Mouse (Mus musculus): ENCODE data around the gene Inppl1. TPM values are rescaled to one million over a fixed set of nuclear protein-coding genes. Genes with fewer than 3 reads are reported as not detected.

Gene Inppl1
- polyA plus RNA-seq, 1 experiment: 108 TPM

GRCm38 (mm10) chr7:101860978-101861377 lies 22.9 kb upstream of the Inppl1 start:
- Histone ChIP-seq H3K27ac (ENCODE audit: insufficient read depth, low read depth, low read length) (no peak overlapping the region), H3K4me1 (ENCODE audit: control insufficient read depth, insufficient read depth, insufficient read length, low read length) (no peaks in the 10 kb centered on the region; the same call in 1 of the 2 replicates), H3K4me3 (ENCODE audit: low read depth, low read length) (no peak overlapping the region), H3K27me3 (ENCODE audit: control insufficient read depth, insufficient read depth, low read length) (no peaks in the 10 kb centered on the region), H3K36me3 (ENCODE audit: control insufficient read depth, insufficient read depth, low read length) (no peaks in the 10 kb centered on the region)
- TF ChIP-seq CTCF (IDR thresholded peaks at IDR 0.05; ENCODE audit: extremely low read depth, insufficient read length, insufficient replicate concordance, low read depth, low read length): no peak
- TF ChIP-seq POLR2A (IDR thresholded peaks at IDR 0.05; ENCODE audit: low read depth, low read length): no peak

GRCm38 (mm10) chr7:101858362-101858761 lies 20.3 kb upstream of the Inppl1 start:
- H3K36me3 ChIP-seq (ENCODE audit: control insufficient read depth, insufficient read depth, low read length): no peaks in the 10 kb centered on the region
- H3K27me3 ChIP-seq (ENCODE audit: control insufficient read depth, insufficient read depth, low read length): no peaks in the 10 kb centered on the region
- H3K4me1 ChIP-seq (ENCODE audit: control insufficient read depth, insufficient read depth, insufficient read length, low read length): no peaks in the 10 kb centered on the region; the same call in 1 of the 2 replicates
- TF ChIP-seq POLR2A (IDR thresholded peaks at IDR 0.05; ENCODE audit: low read depth, low read length): no peak
- no peak for TF ChIP-seq CTCF (IDR thresholded peaks at IDR 0.05; ENCODE audit: extremely low read depth, insufficient read length, insufficient replicate concordance, low read depth, low read length)
- no peak overlapping the region for H3K27ac ChIP-seq (ENCODE audit: insufficient read depth, low read depth, low read length)
- WGBS: 57% methylated on average over 9 of the region's 9 CpGs
- no peak overlapping the region for H3K4me3 ChIP-seq (ENCODE audit: low read depth, low read length)

- no peak within 1 kb of the TSS for H3K27ac ChIP-seq (ENCODE audit: insufficient read depth, low read depth, low read length)
- 78% methylated on average over 4 of the region's 4 CpGs for WGBS
- TF ChIP-seq POLR2A (IDR thresholded peaks at IDR 0.05; ENCODE audit: low read depth, low read length) (no peak), CTCF (IDR thresholded peaks at IDR 0.05; ENCODE audit: extremely low read depth, insufficient read length, insufficient replicate concordance, low read depth, low read length) (no peak)
- no peak within 1 kb of the TSS for H3K4me3 ChIP-seq (ENCODE audit: low read depth, low read length)
- no peaks in the 10 kb centered on the region for H3K36me3 ChIP-seq (ENCODE audit: control insufficient read depth, insufficient read depth, low read length)
- H3K27me3 ChIP-seq (ENCODE audit: control insufficient read depth, insufficient read depth, low read length): no peaks in the 10 kb centered on the region
- H3K4me1 ChIP-seq (ENCODE audit: control insufficient read depth, insufficient read depth, insufficient read length, low read length): no peaks in the 10 kb centered on the region; the same call in 1 of the 2 replicates
Observed at GRCm38 (mm10) chr7:101857094-101857493, 19.1 kb upstream of the Inppl1 start, which contains the start of gene Folr2. Gene Folr2 (minus strand): TSS chr7:101857194.

- Histone ChIP-seq H3K27ac (ENCODE audit: insufficient read depth, low read depth, low read length) (no peak overlapping the region), H3K4me1 (ENCODE audit: control insufficient read depth, insufficient read depth, insufficient read length, low read length) (no peaks in the 10 kb centered on the region; the same call in 1 of the 2 replicates), H3K27me3 (ENCODE audit: control insufficient read depth, insufficient read depth, low read length) (no peaks in the 10 kb centered on the region), H3K36me3 (ENCODE audit: control insufficient read depth, insufficient read depth, low read length) (no peaks in the 10 kb centered on the region), H3K4me3 (ENCODE audit: low read depth, low read length) (no peak overlapping the region)
- TF ChIP-seq POLR2A (IDR thresholded peaks at IDR 0.05; ENCODE audit: low read depth, low read length) (no peak), CTCF (IDR thresholded peaks at IDR 0.05; ENCODE audit: extremely low read depth, insufficient read length, insufficient replicate concordance, low read depth, low read length) (no peak)
- WGBS: 82% methylated on average over 2 of the region's 2 CpGs
Observed at GRCm38 (mm10) chr7:101853816-101854215, 15.8 kb upstream of the Inppl1 start.

GRCm38 (mm10) chr7:101852846-101853245 lies 14.8 kb upstream of the Inppl1 start:
- Histone ChIP-seq H3K4me1 (ENCODE audit: control insufficient read depth, insufficient read depth, insufficient read length, low read length) (no peaks in the 10 kb centered on the region), H3K36me3 (ENCODE audit: control insufficient read depth, insufficient read depth, low read length) (no peaks in the 10 kb centered on the region), H3K27ac (ENCODE audit: insufficient read depth, low read depth, low read length) (no peak overlapping the region), H3K4me3 (ENCODE audit: low read depth, low read length) (no peak overlapping the region), H3K27me3 (ENCODE audit: control insufficient read depth, insufficient read depth, low read length) (no peaks in the 10 kb centered on the region)
- 83% methylated on average over 6 of the region's 6 CpGs for WGBS
- TF ChIP-seq CTCF (IDR thresholded peaks at IDR 0.05; ENCODE audit: extremely low read depth, insufficient read length, insufficient replicate concordance, low read depth, low read length) (no peak), POLR2A (IDR thresholded peaks at IDR 0.05; ENCODE audit: low read depth, low read length) (no peak)

GRCm38 (mm10) chr7:101851689-101852088 lies 13.7 kb upstream of the Inppl1 start:
- WGBS: 77% methylated on average over 6 of the region's 6 CpGs

GRCm38 (mm10) chr7:101847934-101848333 lies 9.9 kb upstream of the Inppl1 start:
- Histone ChIP-seq H3K4me1 (ENCODE audit: control insufficient read depth, insufficient read depth, insufficient read length, low read length) (no peaks in the 10 kb centered on the region), H3K36me3 (ENCODE audit: control insufficient read depth, insufficient read depth, low read length) (no peaks in the 10 kb centered on the region), H3K27me3 (ENCODE audit: control insufficient read depth, insufficient read depth, low read length) (no peaks in the 10 kb centered on the region), H3K4me3 (ENCODE audit: low read depth, low read length) (no peak overlapping the region), H3K27ac (ENCODE audit: insufficient read depth, low read depth, low read length) (no peak overlapping the region)
- WGBS: 92% methylated on average over 1 of the region's 1 CpGs
- no peak for TF ChIP-seq CTCF (IDR thresholded peaks at IDR 0.05; ENCODE audit: extremely low read depth, insufficient read length, insufficient replicate concordance, low read depth, low read length)
- TF ChIP-seq POLR2A (IDR thresholded peaks at IDR 0.05; ENCODE audit: low read depth, low read length): no peak

More at GRCm38 (mm10) chr7:101851689-101852088, 13.7 kb upstream of the Inppl1 start:
- Histone ChIP-seq H3K4me3 (ENCODE audit: low read depth, low read length) (no peak overlapping the region), H3K4me1 (ENCODE audit: control insufficient read depth, insufficient read depth, insufficient read length, low read length) (no peaks in the 10 kb centered on the region), H3K27me3 (ENCODE audit: control insufficient read depth, insufficient read depth, low read length) (no peaks in the 10 kb centered on the region), H3K27ac (ENCODE audit: insufficient read depth, low read depth, low read length) (no peak overlapping the region), H3K36me3 (ENCODE audit: control insufficient read depth, insufficient read depth, low read length) (no peaks in the 10 kb centered on the region)
- no peak for TF ChIP-seq POLR2A (IDR thresholded peaks at IDR 0.05; ENCODE audit: low read depth, low read length)
- no peak for TF ChIP-seq CTCF (IDR thresholded peaks at IDR 0.05; ENCODE audit: extremely low read depth, insufficient read length, insufficient replicate concordance, low read depth, low read length)

All from small intestine, adult 2 months (tissue).